Mouse (Mus musculus) kidney, adult 18-20 months (tissue): ENCODE data around the gene Zmat1.
A peak's percentile ranks its signal among the peaks of the same experiment; 100 is the strongest.
"Not testable (repeated sequence)": the region's sequence is repeated elsewhere in the genome, so short reads cannot be mapped to it uniquely, and the experiment has no call there.

Experiments
- DNase-seq: peaks from one replicate; pipeline ENCODE4 v3.0.0; 2021

The Zmat1 gene

GRCm38 (mm10) chrX:135008720-135009470 is at the start of gene Zmat1:
TSS of gene Zmat1 (minus strand) at chrX:135009209.
- peak; percentile 88 for DNase-seq

GRCm38 (mm10) chrX:135053939-135054338 is 44.9 kb upstream of the Zmat1 start:
- not testable (repeated sequence) for DNase-seq

GRCm38 (mm10) chrX:135035962-135036375 is 27.0 kb upstream of the Zmat1 start:
- DNase-seq = peak; percentile 10

GRCm38 (mm10) chrX:135025135-135025534 is 16.1 kb upstream of the Zmat1 start:
- no peak for DNase-seq

DNA sequence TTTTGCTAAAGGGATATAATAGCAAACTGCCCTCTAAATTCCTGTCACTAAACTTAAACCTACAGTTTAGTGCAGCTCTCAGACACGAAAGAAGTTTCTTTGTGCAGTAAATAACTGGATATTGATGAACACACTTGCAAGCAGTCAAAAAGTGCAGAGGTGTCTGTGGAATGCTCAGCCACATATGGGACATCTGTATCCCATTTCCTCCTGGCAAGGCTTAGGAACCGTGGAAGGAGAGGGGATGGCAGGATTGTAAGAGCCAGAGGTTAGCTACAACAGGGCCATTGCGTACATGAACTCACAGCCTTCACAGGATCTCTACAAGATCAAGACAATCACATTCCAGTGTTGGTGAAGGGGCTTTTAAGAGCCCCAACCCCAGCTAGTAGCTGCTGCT is 2.4 kb upstream of the Zmat1 start:
- no peak for DNase-seq

DNA sequence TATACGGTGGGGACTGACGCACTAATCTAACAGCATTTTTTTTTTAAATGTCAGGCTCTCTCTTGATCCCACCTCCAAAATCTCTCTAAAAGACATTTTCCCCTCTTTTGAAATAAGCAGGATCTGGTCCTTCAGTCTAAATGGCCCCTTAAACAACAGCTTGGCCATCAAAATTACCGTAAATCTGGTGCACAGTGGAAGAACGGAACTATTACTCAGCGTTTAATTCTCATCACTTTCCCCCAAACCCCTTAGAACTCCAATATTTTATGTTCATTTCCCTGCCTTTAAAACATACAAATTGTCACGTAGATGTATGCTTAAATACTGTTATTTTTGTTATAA is 434 bp upstream of the Zmat1 start:
- no peak for DNase-seq

DNA sequence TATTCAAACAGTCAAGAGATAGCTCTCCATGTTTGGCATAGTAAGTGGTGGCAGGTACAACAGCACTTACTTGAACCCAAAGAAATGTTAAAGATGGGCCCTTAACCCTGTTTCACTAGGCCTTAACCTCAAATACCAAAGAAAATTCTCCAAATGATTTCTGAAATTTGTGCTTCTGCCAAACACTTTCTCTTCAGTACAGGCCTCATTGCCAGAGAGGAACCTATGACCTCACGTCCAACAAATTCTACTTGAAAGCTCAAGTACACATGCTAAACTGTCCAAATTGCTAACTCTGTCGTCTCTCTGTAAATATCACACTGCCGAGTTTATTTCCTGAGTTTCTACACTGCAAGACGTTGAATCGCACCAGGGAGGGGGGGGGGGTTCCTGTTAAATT is 988 bp downstream of the Zmat1 start:
- no peak for DNase-seq

- DNase-seq = no peak
These were observed 44.5 kb downstream of the Zmat1 start, which contains the start of gene Nxf2 for GRCm38 (mm10) chrX:134964546-134964945. TSS of gene Nxf2 (minus strand) at chrX:134964754.

DNA sequence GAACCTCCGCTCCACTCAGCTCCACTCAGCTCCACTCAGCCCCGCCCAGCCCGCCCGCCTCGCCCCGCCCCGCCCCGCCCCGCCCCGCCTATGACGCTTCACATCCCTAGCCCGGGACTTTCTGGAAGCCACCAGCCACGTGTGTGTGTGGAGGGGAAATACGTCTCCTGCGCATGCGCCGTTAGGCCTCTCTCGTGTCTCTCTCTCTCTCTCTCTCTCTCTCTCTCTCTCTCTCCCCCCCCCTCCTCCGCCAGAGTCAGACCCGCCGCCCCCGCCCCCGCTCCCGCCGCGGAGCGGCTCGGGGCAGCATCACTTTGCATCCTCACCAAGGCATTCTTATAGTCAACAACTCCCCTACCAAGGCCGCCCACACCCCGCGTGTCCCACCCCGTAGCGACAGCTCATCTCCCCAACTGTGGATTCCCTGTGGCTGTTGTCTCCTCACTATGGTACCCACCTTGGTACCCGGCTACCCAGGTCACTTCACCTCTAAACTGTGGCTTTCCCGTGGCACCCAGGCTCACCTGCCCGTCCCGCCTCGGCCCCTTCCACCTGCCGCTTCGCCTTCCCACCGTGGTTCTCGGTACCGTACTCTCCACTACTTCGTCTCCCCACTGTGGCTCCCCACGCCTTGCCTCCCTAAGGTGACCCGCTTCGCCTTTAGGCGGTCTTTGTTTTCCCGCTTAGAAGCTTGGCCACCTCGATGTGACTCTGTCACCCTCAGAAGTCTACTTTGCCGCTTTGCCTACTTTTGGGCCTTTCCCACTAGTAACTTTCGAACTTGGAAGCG is 45.5 kb downstream of the Zmat1 start:
- peak; percentile 16 for DNase-seq

DNA sequence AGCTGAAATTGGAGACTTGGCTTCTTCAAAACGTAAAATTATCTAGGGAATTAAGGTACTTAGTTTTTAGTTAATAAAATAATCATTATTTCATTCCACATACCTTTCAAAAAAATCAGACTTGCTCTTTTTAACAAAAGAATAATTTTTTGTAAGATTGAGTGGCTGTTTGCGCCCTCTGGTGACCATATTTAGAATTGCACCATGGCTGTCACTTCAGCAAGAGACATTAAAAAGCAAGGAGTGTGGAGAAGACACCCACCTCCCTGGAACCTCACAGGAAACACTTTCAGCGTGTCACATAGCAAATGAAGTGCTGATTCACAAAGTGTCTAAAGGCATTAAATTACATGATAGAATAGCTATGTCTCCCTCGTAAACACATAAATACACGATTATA is 78.6 kb downstream of the Zmat1 start:
- DNase-seq = peak; percentile 23

GRCm38 (mm10) chrX:134929927-134930326 is 79.1 kb downstream of the Zmat1 start:
- DNase-seq = no peak

GRCm38 (mm10) chrX:134925058-134925457 is 84.0 kb downstream of the Zmat1 start:
- DNase-seq = peak; percentile 4

DNA sequence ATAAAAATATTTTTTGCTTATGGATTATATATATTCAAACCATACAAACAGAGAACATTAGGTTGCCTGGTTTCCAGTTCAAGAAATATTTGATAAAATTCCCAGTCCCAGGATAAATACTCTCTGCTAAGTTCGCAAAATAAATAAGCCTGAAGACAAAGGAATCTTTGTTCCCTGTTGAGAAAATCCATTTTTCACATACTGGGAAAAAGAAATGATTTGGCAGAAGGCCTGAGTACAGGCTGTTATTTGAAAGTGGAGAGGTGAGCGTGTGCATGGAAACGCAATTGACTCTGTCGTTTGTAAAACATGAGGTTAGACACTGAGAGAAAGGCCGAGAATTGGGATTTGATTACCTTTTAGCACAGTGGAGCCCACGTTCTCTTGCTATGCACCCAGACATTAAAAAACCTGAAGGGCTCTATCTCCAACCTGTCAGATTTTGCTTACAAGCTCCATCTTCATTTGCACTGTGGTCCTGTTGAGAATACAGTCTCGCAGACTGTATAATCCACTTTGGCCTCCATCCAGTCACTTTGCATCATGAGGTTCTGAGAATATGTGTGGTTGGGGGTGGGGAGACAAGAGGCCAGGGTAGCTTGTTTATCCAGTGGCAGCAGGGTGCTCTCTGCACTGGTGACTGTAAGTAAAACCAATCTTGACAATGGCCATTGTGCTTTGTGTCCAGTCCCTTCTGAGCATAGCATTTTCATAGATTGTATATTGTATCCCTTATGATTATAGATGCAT is 85.2 kb downstream of the Zmat1 start:
- DNase-seq = no peak
